Mouse (Mus musculus) liver, embryonic 14.5 days (tissue): ENCODE measurements at regions not wholly inside any gene's neighbourhood (a gene's known extent, or its start where the extent isn't known, plus 50 kb on each side); places are given as distances from the start of the nearest gene placed in this dataset.

Experiments
- CTCF ChIP-seq: IDR thresholded peaks from 2 replicates; pipeline ENCODE4 v1.5.1; 2016; ENCODE audit warnings: antibody characterized with exemption, low read depth, control low read depth
- EP300 ChIP-seq: IDR thresholded peaks from 2 replicates; pipeline ENCODE4 v1.6.1; 2016; ENCODE audit warnings: antibody characterized with exemption, low read depth

- TF ChIP-seq CTCF: no peak
- TF ChIP-seq EP300: no peak
Observed at GRCm38 (mm10) chrX:166766991-166767390, 181.5 kb upstream of the Egfl6 start.
